Mouse (Mus musculus) neutrophil, adult 83 days (primary cell): Measurements from ENCODE around the gene Smim13. TPM values are rescaled to one million over a fixed set of nuclear protein-coding genes. Genes with fewer than 3 reads are reported as not detected.

Experiments used
- total RNA-seq, 2 experiments: library from RNA; stranded (reverse); gene quantifications; one replicate each; pipeline ENCODE4 v1.2.4; 2023

Gene Smim13
- 1 to 10 TPM; 4.6 to 5.2 TPM for total RNA-seq

GRCm38 (mm10) chr13:41249538-41250317, at the start of gene Smim13:
TSS of gene Smim13 (plus strand) at chr13:41249844.

GRCm38 (mm10) chr13:41220304-41220834, 29.3 kb upstream of the Smim13 start, which contains the start of gene Elovl2:
TSS of gene Elovl2 (minus strand) at chr13:41220405.

GRCm38 (mm10) chr13:41273927-41274650, 24.4 kb downstream of the Smim13 start, which contains the start of gene Gm17364:
TSS of gene Gm17364 (minus strand) at chr13:41273977.

Other genes with a start within 250 kb of the Smim13 start
- 10 to 100 TPM; 39.1 to 42.8 TPM for gene Pak1ip1, start 248.8 kb upstream of the Smim13 start, total RNA-seq
- 100 to 1,000 TPM; 100 to 133 TPM for gene Tmem14c, start 233.6 kb upstream of the Smim13 start, total RNA-seq
- gene Mak, start 170.1 kb upstream of the Smim13 start, total RNA-seq, result under 1 TPM in 1 of 2 experiments, not detected in 1; 0.09 TPM
- gene Gcm2, start 138.8 kb upstream of the Smim13 start, total RNA-seq, result not detected
- not detected for gene Sycp2l, start 135.5 kb upstream of the Smim13 start, total RNA-seq
- not detected for gene Elovl2, start 29.4 kb upstream of the Smim13 start, total RNA-seq
- gene Gm17364, start 24.1 kb downstream of the Smim13 start, total RNA-seq, result not detected
- 100 to 1,000 TPM; 129 to 161 TPM for gene Nedd9, start 237.5 kb downstream of the Smim13 start, total RNA-seq